Mouse (Mus musculus): ENCODE measurements around the gene Rbmxl2.

Rbmxl2 gene

DNA sequence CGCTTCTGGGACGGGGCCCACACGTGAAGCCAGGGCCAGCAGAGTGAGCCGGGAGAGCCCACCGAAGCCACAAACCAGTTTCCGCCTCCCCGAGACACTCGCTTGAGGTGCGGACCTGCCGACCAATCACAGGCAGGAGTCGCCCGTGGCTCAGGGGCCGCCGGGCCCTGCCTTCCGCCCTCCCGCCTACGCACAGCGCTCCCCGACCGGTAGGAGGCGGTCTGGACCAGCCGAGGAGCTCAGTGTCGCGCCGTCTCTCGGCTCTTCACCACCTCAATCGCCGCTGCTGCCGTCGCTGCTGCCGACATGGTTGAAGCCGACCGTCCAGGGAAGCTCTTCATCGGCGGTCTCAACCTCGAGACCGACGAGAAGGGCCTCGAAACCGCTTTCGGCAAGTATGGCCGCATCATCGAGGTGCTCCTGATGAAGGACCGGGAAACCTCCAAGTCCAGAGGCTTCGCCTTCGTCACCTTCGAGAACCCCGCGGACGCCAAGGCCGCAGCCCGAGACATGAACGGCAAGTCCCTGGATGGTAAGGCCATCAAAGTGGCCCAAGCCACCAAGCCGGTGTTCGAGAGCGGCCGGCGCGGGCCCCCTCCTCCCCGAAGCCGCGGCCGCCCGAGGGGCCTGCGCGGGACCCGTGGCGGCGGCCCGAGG is at the start of gene Rbmxl2:
Rbmxl2 (plus strand) TSS at position 242 of the 657 bp plus-strand sequence.
- DNase-seq = no peak

GRCm38 (mm10) chr7:107166690-107167089 is 42.6 kb upstream of the Rbmxl2 start, which contains the start of gene Nlrp14:
TSS of gene Nlrp14 (plus strand) at chr7:107166990.
- DNase-seq = no peak

DNA sequence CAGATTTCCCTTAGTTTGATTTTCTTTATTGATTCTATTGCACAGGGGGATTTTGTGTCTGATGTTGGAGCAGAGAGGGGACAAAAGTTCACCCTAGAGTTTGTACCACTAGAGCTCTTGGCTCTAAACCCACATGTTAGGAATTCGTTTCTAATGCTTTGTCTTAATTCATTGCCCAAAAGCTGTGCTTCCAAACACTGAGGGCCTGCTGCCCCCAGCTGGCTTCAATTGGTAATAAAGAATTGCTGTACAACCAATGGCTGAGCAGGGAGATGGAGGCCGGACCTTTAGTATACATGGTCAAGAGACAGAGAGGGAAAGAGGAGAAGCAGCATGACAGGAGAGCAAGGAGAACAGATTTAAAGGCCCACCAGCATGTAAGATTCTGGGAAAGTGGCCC is 28.8 kb upstream of the Rbmxl2 start:
- DNase-seq = no peak

DNA sequence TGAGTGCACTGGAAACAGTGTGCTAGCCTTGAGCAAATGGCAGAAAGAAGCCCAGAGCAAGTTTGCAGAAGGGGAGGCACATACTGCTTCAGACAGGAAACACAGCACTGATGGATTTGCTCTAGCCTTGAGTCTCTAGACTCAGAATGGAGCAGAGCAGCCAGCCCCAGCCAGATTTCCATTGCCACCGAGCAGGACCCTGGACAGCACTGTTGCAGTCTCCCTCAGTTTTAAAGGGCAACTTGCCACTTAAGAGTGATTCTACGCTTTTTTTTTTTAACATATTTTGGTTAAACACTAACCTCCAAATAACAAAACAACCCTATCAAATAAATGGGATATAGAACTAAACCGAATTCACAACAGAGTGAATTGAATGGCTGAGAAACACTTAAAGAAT is 7.4 kb upstream of the Rbmxl2 start:
- no peak for DNase-seq

- DNase-seq = no peak
These were observed 1.4 kb upstream of the Rbmxl2 start for GRCm38 (mm10) chr7:107207843-107208242.

DNA sequence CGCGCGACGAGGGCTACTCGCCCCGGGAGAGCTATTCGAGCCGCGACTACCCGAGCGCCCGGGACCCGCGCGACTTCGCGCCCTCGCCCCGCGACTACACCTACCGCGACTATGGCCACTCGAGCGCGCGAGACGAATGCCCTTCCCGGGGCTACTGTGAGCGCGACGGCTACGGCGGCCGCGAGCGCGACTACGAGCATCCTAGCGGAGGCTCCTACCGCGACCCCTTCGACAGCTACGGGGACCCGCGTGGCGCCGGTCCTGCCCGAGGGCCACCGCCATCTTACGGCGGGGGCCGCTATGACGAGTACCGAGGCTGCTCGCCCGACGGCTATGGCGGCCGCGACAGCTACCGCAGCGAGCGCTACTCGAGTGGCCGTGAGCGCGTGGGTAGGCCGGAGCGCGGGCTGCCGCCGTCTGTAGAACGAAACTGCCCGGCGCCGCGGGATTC is 906 bp downstream of the Rbmxl2 start:
- no peak for DNase-seq

GRCm38 (mm10) chr7:107215723-107216122 is 6.5 kb downstream of the Rbmxl2 start:
- DNase-seq = peak; percentile 66

DNA sequence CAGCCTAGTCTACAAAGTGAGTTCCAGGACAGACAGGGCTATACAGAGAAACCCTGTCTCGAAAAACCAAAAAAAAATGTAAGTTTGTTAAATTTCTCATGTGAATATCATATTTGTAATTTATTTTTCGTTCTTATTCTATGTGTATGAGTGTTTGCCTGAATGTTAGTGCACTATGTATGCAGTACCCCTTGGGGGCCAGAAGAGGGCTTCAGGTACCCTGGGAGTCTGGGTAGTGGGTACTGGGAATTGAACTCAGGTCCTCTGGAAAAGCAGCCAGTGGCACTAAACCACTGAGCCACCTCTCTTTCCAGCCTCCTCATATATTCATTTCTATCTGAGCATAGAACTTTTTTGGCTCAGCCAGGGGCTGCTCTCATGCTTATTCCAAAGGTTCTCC is 7.6 kb downstream of the Rbmxl2 start:
- DNase-seq = no peak

DNA sequence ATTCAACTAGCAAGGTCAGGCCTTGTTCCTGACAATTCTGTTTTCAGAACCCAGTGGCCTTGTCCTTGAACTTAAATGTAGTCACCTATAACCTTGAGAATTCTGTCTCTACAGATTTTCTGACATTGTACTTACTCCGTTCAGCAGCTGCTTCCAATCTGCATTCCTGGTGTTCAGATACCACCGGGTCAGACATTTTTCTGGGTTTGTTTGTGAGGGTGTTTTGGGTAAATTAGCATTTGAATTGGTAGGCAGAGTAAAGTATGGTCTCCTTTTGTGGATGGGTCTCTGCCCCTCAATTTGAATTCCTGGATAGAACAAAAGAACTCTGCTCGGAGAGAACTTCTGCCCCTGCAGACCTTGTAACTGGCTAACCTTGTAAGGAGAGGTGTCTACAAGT is 27.6 kb downstream of the Rbmxl2 start:
- no peak for DNase-seq

DNA sequence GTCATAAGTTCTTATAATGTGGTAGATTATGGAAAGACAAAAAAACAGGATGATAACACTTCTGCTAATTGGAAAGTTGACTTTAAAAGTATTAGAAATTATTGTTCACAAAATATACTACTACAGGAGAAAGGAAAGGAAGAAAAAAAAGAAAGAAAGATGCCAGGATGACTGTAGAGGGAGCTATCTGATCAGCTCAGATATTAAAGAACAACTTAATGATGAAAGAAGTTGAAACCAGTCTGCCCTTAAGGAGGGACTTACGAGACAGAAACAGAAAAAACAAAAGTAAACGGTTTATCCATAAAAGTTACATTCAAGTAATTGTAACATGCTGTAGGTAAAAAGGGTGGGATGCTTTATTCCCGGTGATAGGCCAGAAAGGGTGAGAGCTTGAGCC is 28.3 kb downstream of the Rbmxl2 start:
- DNase-seq = peak; percentile 18

- no peak for DNase-seq
These were observed 32.2 kb downstream of the Rbmxl2 start for GRCm38 (mm10) chr7:107241371-107241883.

DNA sequence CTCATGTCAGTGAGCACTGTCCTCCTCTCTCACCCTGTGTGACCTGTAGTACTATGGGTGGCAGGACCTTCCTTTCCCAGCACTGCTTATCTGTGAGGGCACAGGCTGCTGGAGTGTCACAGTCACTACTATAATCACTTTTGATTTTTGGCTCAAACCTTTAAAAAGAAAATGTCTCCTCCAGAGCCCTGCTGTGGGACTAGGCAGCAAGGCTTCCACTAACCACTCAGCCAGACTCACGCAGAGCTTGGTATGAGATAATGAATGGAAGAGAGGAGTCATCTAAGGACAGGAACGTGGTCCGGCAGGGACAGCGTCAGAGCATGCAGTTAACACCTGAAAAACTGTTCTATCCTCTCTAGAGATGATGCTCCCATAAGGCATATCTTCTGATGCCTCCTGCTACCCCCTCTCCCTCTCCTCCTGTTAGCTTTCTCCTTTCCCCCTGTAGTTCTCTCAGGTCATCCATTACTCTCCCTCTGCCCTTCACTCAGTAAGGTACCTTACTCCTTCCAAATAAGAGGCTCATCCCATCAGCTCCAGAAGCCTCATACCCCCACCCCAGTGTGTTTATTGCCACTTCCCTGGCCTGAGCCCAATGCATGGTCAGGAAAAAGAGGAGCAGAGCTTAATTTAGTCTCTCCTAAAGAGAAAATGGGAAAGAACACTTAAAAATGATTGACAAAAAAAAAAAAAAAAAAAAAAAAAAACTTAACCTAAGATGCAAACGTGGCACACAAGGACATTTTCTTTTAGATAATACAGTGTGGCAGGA is 41.2 kb downstream of the Rbmxl2 start:
- DNase-seq = no peak

DNA sequence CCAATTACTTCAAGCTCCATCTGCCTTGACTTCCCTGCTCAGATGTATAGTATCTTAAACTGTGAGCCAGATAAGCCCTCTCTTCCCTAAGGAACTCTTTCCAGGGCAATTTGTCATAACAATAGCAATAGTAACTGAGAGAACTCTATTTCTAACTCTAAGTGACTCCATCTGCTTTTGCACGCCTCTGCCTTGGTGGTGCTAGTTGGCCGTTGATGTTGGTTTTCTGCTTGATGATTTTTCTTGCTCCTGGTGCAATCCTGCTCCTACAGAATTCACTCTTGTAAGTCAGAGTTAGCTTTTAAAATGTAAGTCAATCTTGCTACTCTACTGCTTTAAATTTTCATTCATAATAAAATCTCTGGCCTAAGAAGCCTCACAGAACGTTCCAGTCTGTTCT is 44.1 kb downstream of the Rbmxl2 start:
- no peak for DNase-seq

DNA sequence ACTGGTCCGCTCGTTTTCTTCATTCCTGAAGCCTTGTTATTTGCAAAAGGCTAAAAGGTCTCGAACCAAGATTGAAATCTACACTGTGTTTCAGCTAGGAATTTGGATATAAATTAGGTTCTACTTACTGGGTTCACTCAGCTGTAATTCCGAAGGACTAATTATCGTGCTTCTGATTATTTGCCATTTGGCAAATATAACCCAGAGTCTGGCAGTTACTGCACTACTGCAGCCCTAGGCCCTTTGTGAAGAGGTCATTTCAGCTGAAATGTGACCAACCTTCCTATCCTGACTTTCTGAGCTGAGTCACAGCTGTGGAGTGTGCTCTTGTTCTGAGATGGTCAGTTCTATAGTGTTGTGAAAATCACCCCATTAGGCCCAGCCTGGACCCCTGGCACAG is 50.7 kb downstream of the Rbmxl2 start:
- DNase-seq = no peak
